Mouse (Mus musculus) cerebellum, adult 2 months (tissue): Measurements from ENCODE around the gene Agpat2. TPM values are rescaled to one million over a fixed set of nuclear protein-coding genes. Genes with fewer than 3 reads are reported as not detected.
A peak's percentile ranks its signal among the peaks of the same experiment; 100 is the strongest.

ENCODE experiments used
- DNase-seq, 2 experiments: peaks; one replicate each; pipeline ENCODE4 v3.0.0; 2021
- H3K27ac ChIP-seq: fragments of 200-500 bp; 2 replicates; pipeline ENCODE4 v1.5.1; 2012; ENCODE audit warnings: low read length, control low read depth, inconsistent platforms; ENCODE audit not compliant: insufficient read depth
- H3K27me3 ChIP-seq: fragments of 200-500 bp; 2 replicates; pipeline ENCODE4 v1.6.1; 2012; ENCODE audit warnings: inconsistent platforms, mild to moderate bottlenecking, low read length, moderate library complexity; ENCODE audit not compliant: control insufficient read depth, insufficient read depth
- H3K4me1 ChIP-seq: fragments of 200-500 bp; 2 replicates; pipeline ENCODE4 v1.6.1; 2011; ENCODE audit warnings: low read length; ENCODE audit not compliant: control insufficient read depth, insufficient read depth
- H3K4me3 ChIP-seq: fragments of 200-500 bp; replicated peaks from 2 replicates; pipeline ENCODE3; 2011; ENCODE audit warnings: mild to moderate bottlenecking, low read depth, low read length, control low read depth; ENCODE audit not compliant: insufficient read depth
- CTCF ChIP-seq: fragments of 200-500 bp; IDR thresholded peaks from 2 replicates; pipeline ENCODE4 v1.5.1; 2011; ENCODE audit warnings: low read depth, mild to moderate bottlenecking, control low read depth, low read length, moderate library complexity, borderline replicate concordance; ENCODE audit not compliant: insufficient read depth
- POLR2A ChIP-seq: fragments of 200-500 bp; IDR thresholded peaks from 2 replicates; pipeline ENCODE4 v1.6.1; 2011; ENCODE audit warnings: low read length, control low read depth, borderline replicate concordance; ENCODE audit not compliant: insufficient read depth
- WGBS: fragments of 180-500 bp; shearing (Covaris S2); methylation state at CpG from one replicate; pipeline ENCODE4 v1.1.7; 2018; 5-methylcytosine and 5-hydroxymethylcytosine counted together
- polyA plus RNA-seq: library from polyadenylated mRNA; depleted of rRNA; stranded (reverse); fragments of >200 nt; gene quantifications from 2 replicates; pipeline ENCODE4 v1.2.3, GENCODE M21; 2012

Gene Agpat2
- polyA plus RNA-seq, 1 experiment: 2.6 TPM

- DNase-seq: no peak
- Histone ChIP-seq H3K4me1 (peaks cover 2% of the 10 kb centered on the region; the same call in 1 of the 2 replicates), H3K27me3 (no peaks in the 10 kb centered on the region), H3K27ac (no peak overlapping the region), H3K4me3 (no peak overlapping the region)
- TF ChIP-seq CTCF: no peak
- TF ChIP-seq POLR2A: peak; percentile 33; the same call in 1 of the 2 replicates
- WGBS: 85% methylated on average over 11 of the region's 11 CpGs
Observed at GRCm38 (mm10) chr2:26583640-26584039, 20.6 kb downstream of the Agpat2 start.

- no peak overlapping the region for H3K27ac ChIP-seq
- no peaks in the 10 kb centered on the region for H3K27me3 ChIP-seq
- 53% methylated on average over 7 of the region's 7 CpGs for WGBS
- no peak for DNase-seq
- peaks cover 2% of the 10 kb centered on the region; the same call in 1 of the 2 replicates for H3K4me1 ChIP-seq
- TF ChIP-seq CTCF (no peak), POLR2A (no peak)
- no peak overlapping the region for H3K4me3 ChIP-seq
Observed at GRCm38 (mm10) chr2:26582741-26583140, 21.5 kb downstream of the Agpat2 start.

- DNase-seq: no peak
- Histone ChIP-seq H3K27ac (no peak overlapping the region), H3K4me1 (peaks cover 2% of the 10 kb centered on the region; the same call in 1 of the 2 replicates), H3K27me3 (no peaks in the 10 kb centered on the region), H3K4me3 (no peak overlapping the region)
- WGBS: 74% methylated on average over 2 of the region's 2 CpGs
- TF ChIP-seq POLR2A: no peak
- no peak for TF ChIP-seq CTCF
Observed at GRCm38 (mm10) chr2:26582203-26582602, 22.0 kb downstream of the Agpat2 start.

- TF ChIP-seq POLR2A: no peak
- no peak for TF ChIP-seq CTCF
- no peak for DNase-seq
- H3K4me3 ChIP-seq: no peak overlapping the region
Observed at GRCm38 (mm10) chr2:26580751-26581150, 23.5 kb downstream of the Agpat2 start.

GRCm38 (mm10) chr2:26579714-26580113 is 24.5 kb downstream of the Agpat2 start, which contains the start of gene Egfl7:
TSS of gene Egfl7 (plus strand) at chr2:26580014.
- H3K27me3 ChIP-seq: no peaks in the 10 kb centered on the region
- no peak for DNase-seq
- no peak within 1 kb of the TSS for H3K27ac ChIP-seq
- 79% methylated on average over 1 of the region's 1 CpGs for WGBS
- TF ChIP-seq CTCF (no peak), POLR2A (no peak)
- no peaks in the 10 kb centered on the region for H3K4me1 ChIP-seq
- H3K4me3 ChIP-seq: no peak within 1 kb of the TSS

More at GRCm38 (mm10) chr2:26580751-26581150, 23.5 kb downstream of the Agpat2 start:
- H3K27me3 ChIP-seq: no peaks in the 10 kb centered on the region
- H3K27ac ChIP-seq: no peak overlapping the region
- H3K4me1 ChIP-seq: peaks cover 1% of the 10 kb centered on the region; the same call in 1 of the 2 replicates
- WGBS: 48% methylated on average over 5 of the region's 5 CpGs

GRCm38 (mm10) chr2:26578369-26578768 is 25.8 kb downstream of the Agpat2 start:
- TF ChIP-seq POLR2A (no peak), CTCF (no peak)
- Histone ChIP-seq H3K27ac (no peak overlapping the region), H3K4me3 (no peak overlapping the region), H3K27me3 (no peaks in the 10 kb centered on the region), H3K4me1 (peaks cover 3% of the 10 kb centered on the region)
- 67% methylated on average over 6 of the region's 6 CpGs for WGBS
- no peak for DNase-seq

- H3K27ac ChIP-seq: no peak overlapping the region
- TF ChIP-seq CTCF (no peak), POLR2A (no peak)
- H3K27me3 ChIP-seq: no peaks in the 10 kb centered on the region
- H3K4me1 ChIP-seq: peaks cover 6% of the 10 kb centered on the region
- no peak for DNase-seq
- 66% methylated on average over 4 of the region's 4 CpGs for WGBS
- no peak overlapping the region for H3K4me3 ChIP-seq
Observed at GRCm38 (mm10) chr2:26576462-26576861, 27.8 kb downstream of the Agpat2 start.

GRCm38 (mm10) chr2:26575865-26576264 is 28.4 kb downstream of the Agpat2 start:
- Histone ChIP-seq H3K27ac (no peak overlapping the region), H3K4me1 (peaks cover 6% of the 10 kb centered on the region), H3K27me3 (no peaks in the 10 kb centered on the region), H3K4me3 (no peak overlapping the region)
- WGBS: 64% methylated on average over 4 of the region's 4 CpGs
- no peak for DNase-seq
- no peak for TF ChIP-seq POLR2A
- no peak for TF ChIP-seq CTCF

- Histone ChIP-seq H3K27ac (no peak overlapping the region), H3K4me1 (peaks cover 6% of the 10 kb centered on the region), H3K4me3 (no peak overlapping the region), H3K27me3 (no peaks in the 10 kb centered on the region)
- TF ChIP-seq POLR2A: no peak
- TF ChIP-seq CTCF: no peak
- WGBS: 96% methylated on average over 1 of the region's 1 CpGs
- no peak for DNase-seq
Observed at GRCm38 (mm10) chr2:26575378-26575777, 28.8 kb downstream of the Agpat2 start.
